Mouse (Mus musculus) forebrain, embryonic 16.5 days (tissue): ENCODE measurements around the gene Pfn4. TPM values are rescaled to one million over a fixed set of nuclear protein-coding genes. Genes with fewer than 3 reads are reported as not detected.
"Not testable (repeated sequence)": the region's sequence is repeated elsewhere in the genome, so short reads cannot be mapped to it uniquely, and the experiment has no call there.

Source experiments
- ATAC-seq: fragments of 200-750 bp; cut with Nextera tagmentation; 2 replicates; pipeline ENCODE4 v1.8.0; 2017; ENCODE audit warnings: mild to moderate bottlenecking, moderate library complexity
- H3K27ac ChIP-seq: fragments of 300-500 bp; sonication (generic); 2 replicates; pipeline ENCODE4 v1.5.1; 2014; ENCODE audit warnings: low read length, control low read depth
- H3K27me3 ChIP-seq: fragments of 300-500 bp; sonication (generic); replicated peaks from 2 replicates; pipeline ENCODE4 v1.6.1; 2014; ENCODE audit warnings: low read length; ENCODE audit not compliant: control insufficient read depth, insufficient read depth
- H3K36me3 ChIP-seq: fragments of 300-500 bp; sonication (generic); 2 replicates; pipeline ENCODE4 v1.6.1; 2014; ENCODE audit not compliant: control insufficient read depth, insufficient read depth
- H3K4me1 ChIP-seq: fragments of 300-500 bp; sonication (generic); replicated peaks from 2 replicates; pipeline ENCODE4 v1.6.1; 2014; ENCODE audit warnings: low read length; ENCODE audit not compliant: control insufficient read depth, insufficient read depth
- H3K4me2 ChIP-seq: fragments of 300-500 bp; sonication (generic); 2 replicates; pipeline ENCODE4 v1.6.1; 2014; ENCODE audit warnings: mild to moderate bottlenecking, low read length, control low read depth
- H3K4me3 ChIP-seq: fragments of 300-500 bp; sonication (generic); replicated peaks from 2 replicates; pipeline ENCODE4 v1.5.1; 2014; ENCODE audit warnings: mild to moderate bottlenecking, low read length, control low read depth
- H3K9ac ChIP-seq: fragments of 300-500 bp; sonication (generic); replicated peaks from 2 replicates; pipeline ENCODE4 v1.6.1; 2014; ENCODE audit warnings: low read depth, low read length, control low read depth
- H3K9me3 ChIP-seq: fragments of 300-500 bp; sonication (generic); 2 replicates; pipeline ENCODE4 v1.6.1; 2016; ENCODE audit warnings: low read length; ENCODE audit not compliant: control insufficient read depth
- WGBS: fragments of 180-500 bp; shearing (Covaris S2); extraction: QIAGEN DNeasy Blood & Tissue Kit; methylation state at CpG from one replicate; pipeline ENCODE4 v1.1.7; 2014; 5-methylcytosine and 5-hydroxymethylcytosine counted together
- polyA plus RNA-seq: library from polyadenylated mRNA; unstranded; fragments of >200 nt; fragmentation: Nextera tagmentation; extraction: Ambion mirVana; gene quantifications from 2 replicates; pipeline ENCODE4 v1.2.1, GENCODE M21; 2015

Gene Pfn4
- polyA plus RNA-seq, 1 experiment from 2014 or later, result 12.5 TPM

- Histone ChIP-seq H3K27ac (no peak overlapping the region), H3K4me3 (no peak overlapping the region), H3K27me3 (no peaks in the 10 kb centered on the region), H3K4me2 (no peak overlapping the region), H3K9ac (no peak overlapping the region), H3K4me1 (no peaks in the 10 kb centered on the region), H3K36me3 (no peaks in the 10 kb centered on the region), H3K9me3 (no peaks in the 10 kb centered on the region)
- WGBS, result 91% methylated on average over 3 of the region's 3 CpGs
- no peak for ATAC-seq
Observed at GRCm38 (mm10) chr12:4742183-4742582, 26.6 kb upstream of the Pfn4 start.

DNA sequence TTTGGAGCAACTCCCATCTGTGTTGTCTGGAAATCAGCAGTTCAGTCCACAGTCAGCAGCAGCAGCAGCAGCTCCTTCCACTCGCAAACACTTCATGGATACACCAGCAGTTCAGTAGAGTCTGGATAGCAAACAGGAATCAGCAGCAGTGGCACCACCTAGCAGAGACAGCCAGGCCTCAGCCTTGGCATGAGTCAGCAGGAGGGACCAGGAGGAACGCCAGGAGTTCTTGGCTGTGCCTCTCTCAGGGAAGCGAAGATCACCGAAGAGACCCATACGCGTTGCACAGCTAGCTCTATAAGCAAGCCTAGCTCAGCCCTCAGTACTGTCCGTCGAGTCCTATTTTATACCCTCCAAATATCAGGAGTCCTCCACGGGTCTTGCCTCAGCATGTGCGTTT lies 24.3 kb upstream of the Pfn4 start:
- no peaks in the 10 kb centered on the region for H3K9me3 ChIP-seq
- ATAC-seq, result no peak
- H3K27ac ChIP-seq, result no peak overlapping the region
- no peak overlapping the region for H3K9ac ChIP-seq
- no peak overlapping the region for H3K4me2 ChIP-seq
- no peaks in the 10 kb centered on the region for H3K27me3 ChIP-seq
- H3K36me3 ChIP-seq, result no peaks in the 10 kb centered on the region
- H3K4me1 ChIP-seq, result no peaks in the 10 kb centered on the region
- 91% methylated on average over 10 of the region's 10 CpGs for WGBS
- no peak overlapping the region for H3K4me3 ChIP-seq

- H3K4me3 ChIP-seq, H3K9ac ChIP-seq, H3K9me3 ChIP-seq, H3K4me1 ChIP-seq, H3K27me3 ChIP-seq, H3K36me3 ChIP-seq, ATAC-seq, H3K27ac ChIP-seq, H3K4me2 ChIP-seq: not testable (repeated sequence)
- 92% methylated on average over 4 of the region's 4 CpGs for WGBS
Observed at GRCm38 (mm10) chr12:4754451-4754850, 14.4 kb upstream of the Pfn4 start.

DNA sequence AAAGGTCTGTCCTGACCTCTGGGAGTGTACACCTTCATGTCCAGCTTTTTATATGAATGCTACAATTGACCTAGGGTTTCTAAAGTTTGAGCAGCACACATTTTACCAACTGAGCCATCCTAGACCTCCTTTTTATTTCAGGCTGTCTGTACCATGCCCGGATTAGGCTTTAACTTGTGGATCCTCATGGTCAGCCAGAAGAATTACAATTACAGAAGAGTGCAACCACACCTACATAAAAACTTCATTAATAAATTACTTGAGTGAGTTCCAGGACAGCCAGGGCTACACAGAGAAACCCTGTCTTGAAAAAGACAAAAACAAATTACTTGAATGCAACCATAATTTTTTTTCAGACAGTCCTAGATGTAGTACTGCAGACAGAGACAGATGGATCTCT lies 11.8 kb upstream of the Pfn4 start:
- Histone ChIP-seq H3K9me3 (no peaks in the 10 kb centered on the region), H3K9ac (no peak overlapping the region), H3K4me1 (no peaks in the 10 kb centered on the region), H3K4me2 (no peak overlapping the region), H3K36me3 (no peaks in the 10 kb centered on the region), H3K4me3 (no peak overlapping the region), H3K27me3 (no peaks in the 10 kb centered on the region), H3K27ac (no peak overlapping the region)
- ATAC-seq, result no peak
- WGBS, result 97% methylated on average over 1 of the region's 1 CpGs

DNA sequence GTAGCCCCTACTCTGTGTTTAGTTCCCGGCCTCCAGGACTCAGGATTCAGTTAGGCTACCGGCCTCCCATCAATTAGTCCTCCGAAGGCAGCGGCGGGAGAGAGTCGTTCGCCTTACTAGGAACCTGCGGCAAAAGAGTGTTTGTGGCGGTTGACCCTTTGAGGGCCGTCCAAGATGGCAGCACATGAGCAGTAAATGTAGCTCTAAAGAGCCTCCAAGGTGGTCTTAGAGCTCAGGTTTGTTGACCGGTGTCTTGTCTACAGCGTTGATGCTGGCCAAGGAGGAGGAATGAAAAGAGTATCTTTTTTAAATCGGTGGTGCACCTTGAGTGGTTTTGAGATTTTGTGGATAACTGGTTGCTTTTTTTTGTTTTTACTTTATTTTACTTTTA lies 506 bp downstream of the Pfn4 start:
- H3K36me3 ChIP-seq, result no peaks in the 10 kb centered on the region
- H3K4me3 ChIP-seq, result peak overlapping the region; percentile 81
- H3K27ac ChIP-seq, result peak overlapping the region; percentile 98
- peaks cover 6% of the 10 kb centered on the region for H3K4me1 ChIP-seq
- H3K4me2 ChIP-seq, result peak overlapping the region; percentile 52
- H3K27me3 ChIP-seq, result no peaks in the 10 kb centered on the region
- peak overlapping the region; percentile 94 for H3K9ac ChIP-seq
- ATAC-seq, result no peak; the same call in 1 of the 2 replicates
- 16% methylated on average over 13 of the region's 13 CpGs for WGBS
- no peaks in the 10 kb centered on the region for H3K9me3 ChIP-seq

DNA sequence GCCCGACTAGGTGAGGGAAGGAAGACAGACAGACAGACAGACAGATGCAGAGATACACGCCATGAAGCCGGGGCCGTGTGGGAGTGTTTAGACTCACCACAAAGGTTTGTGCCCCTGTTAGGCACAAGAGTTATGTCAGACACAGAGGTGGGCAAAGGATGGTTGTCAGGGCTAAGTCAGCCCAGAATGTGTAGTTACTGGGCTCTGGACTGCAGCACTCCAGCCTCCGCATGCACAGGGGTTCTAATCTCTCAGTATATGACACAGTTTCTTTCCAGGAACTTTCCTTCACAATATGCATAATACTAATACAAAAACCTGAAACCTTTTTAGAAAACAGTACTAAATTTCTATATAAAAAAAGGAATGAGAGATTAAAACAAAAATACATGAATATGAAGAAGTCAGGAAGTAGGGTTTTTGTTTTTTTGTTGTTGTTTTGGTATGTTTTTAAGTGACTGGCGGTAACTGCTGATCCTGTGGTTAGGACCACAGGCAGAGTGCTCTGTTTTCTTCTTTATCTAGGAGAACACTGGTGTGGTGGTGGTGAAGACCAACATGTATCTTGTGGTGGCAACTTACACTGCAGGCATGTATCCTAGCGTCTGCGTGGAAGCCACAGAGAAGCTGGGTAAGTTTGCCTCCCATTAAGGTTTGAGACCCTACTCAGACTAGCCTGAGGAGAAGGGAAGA lies 6.2 kb downstream of the Pfn4 start:
- Histone ChIP-seq H3K9me3 (no peaks in the 10 kb centered on the region), H3K9ac (no peak overlapping the region), H3K4me3 (no peak overlapping the region), H3K27ac (no peak overlapping the region), H3K4me1 (no peaks in the 10 kb centered on the region), H3K4me2 (no peak overlapping the region), H3K27me3 (no peaks in the 10 kb centered on the region), H3K36me3 (no peaks in the 10 kb centered on the region)
- WGBS, result 93% methylated on average over 8 of the region's 8 CpGs
- no peak for ATAC-seq

DNA sequence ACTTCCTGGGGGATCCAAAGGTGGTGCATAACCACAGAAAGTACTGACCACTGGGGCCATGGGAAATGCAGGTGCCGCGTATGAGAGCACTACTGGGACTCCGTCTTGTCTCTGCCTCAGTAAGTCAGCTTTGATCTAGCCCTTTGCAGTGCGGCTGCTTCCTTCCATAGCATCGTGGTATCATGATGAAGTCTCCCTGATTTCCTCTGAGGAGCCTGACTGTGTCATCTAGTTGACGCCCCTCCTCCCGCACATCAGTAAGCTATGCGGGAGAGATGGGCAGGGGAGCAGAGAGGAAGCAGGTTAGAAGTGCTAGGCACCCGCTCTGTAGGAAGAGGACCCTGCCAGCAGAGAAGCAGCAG lies 6.7 kb downstream of the Pfn4 start:
- WGBS, result 86% methylated on average over 9 of the region's 9 CpGs
- Histone ChIP-seq H3K9me3 (no peaks in the 10 kb centered on the region), H3K4me1 (no peaks in the 10 kb centered on the region), H3K4me2 (no peak overlapping the region), H3K36me3 (no peaks in the 10 kb centered on the region), H3K9ac (no peak overlapping the region), H3K4me3 (no peak overlapping the region), H3K27ac (no peak overlapping the region), H3K27me3 (no peaks in the 10 kb centered on the region)
- no peak for ATAC-seq

DNA sequence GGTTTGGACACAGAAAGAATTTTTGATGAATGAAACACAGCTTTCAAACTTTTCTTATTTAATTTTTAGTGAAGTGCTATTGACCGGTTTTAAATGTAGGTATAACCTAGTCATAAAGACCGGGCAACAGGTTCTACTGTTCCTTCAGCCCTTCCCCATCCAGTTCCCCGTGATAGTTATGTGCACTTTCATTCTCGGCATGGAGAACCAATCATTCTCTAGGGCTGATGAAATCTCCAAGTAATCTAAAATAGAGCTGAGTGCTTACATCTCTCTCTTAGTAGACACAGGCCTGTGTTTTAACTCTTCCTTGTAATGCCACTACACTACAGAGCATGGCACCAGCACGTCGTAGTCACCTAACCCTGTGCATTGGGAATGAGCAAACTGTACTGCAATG lies 8.9 kb downstream of the Pfn4 start:
- no peak for ATAC-seq
- WGBS, result 85% methylated on average over 6 of the region's 6 CpGs
- Histone ChIP-seq H3K4me3 (no peak overlapping the region), H3K36me3 (no peaks in the 10 kb centered on the region), H3K27me3 (no peaks in the 10 kb centered on the region), H3K27ac (no peak overlapping the region), H3K4me1 (no peaks in the 10 kb centered on the region), H3K9me3 (no peaks in the 10 kb centered on the region), H3K9ac (no peak overlapping the region), H3K4me2 (no peak overlapping the region)

DNA sequence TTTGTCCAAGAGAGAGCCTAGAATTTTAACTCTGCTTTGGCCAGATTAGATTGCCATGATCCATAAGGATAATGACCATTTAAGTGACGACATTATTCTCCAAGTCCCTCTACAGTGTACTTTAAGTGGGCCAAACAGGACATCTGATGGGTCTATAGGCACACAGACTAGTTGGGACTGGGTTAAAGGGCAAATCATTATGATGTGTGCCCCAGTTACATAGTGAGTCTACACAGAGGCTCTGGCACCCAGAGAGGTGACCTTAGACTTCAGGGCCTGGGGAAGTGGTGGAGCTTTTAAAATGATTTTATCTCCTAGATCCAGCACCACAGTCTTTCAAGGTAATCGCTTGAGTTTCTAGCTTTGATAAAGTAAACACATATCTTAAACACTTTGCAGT lies 11.4 kb downstream of the Pfn4 start:
- H3K4me3 ChIP-seq, result no peak overlapping the region
- H3K4me2 ChIP-seq, result no peak overlapping the region
- no peak overlapping the region for H3K9ac ChIP-seq
- no peaks in the 10 kb centered on the region for H3K9me3 ChIP-seq
- no peaks in the 10 kb centered on the region for H3K36me3 ChIP-seq
- H3K27ac ChIP-seq, result no peak overlapping the region
- H3K27me3 ChIP-seq, result no peaks in the 10 kb centered on the region
- no peaks in the 10 kb centered on the region for H3K4me1 ChIP-seq
- no peak for ATAC-seq
- WGBS, result 71% methylated on average over 2 of the region's 2 CpGs

GRCm38 (mm10) chr12:4781270-4781669 lies 12.4 kb downstream of the Pfn4 start:
- H3K4me3 ChIP-seq, result no peak overlapping the region
- no peaks in the 10 kb centered on the region for H3K9me3 ChIP-seq
- no peak overlapping the region for H3K4me2 ChIP-seq
- no peak overlapping the region for H3K27ac ChIP-seq
- no peaks in the 10 kb centered on the region for H3K4me1 ChIP-seq
- no peak for ATAC-seq
- 94% methylated on average over 1 of the region's 1 CpGs for WGBS
- no peak overlapping the region for H3K9ac ChIP-seq
- no peaks in the 10 kb centered on the region for H3K27me3 ChIP-seq
- H3K36me3 ChIP-seq, result no peaks in the 10 kb centered on the region
